Mouse (Mus musculus): Measurements from ENCODE around the gene Fam186a.

DNA sequence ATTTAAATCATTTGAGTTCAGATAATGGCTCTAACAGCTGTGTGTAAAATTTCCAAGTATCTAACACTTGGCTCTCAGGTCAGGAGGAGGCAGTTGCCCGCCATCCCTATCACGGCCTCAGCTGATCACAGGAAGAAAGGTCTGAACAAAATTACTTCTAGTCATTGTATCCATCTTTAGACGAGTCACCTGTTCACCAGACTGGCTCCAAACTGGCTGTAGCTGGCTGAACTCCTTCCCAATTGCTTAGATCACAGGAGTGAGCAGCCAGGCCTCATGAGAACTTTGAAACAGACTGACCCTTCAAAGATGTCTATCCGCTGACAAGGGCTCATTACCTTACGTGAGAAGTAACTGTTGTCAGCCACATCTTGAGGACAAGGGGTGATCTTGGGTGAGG is 63.6 kb downstream of the Fam186a start:
- no peak for TF ChIP-seq USF1 (IDR thresholded peaks at IDR 0.05; ENCODE audit: low read depth)
- no peak for TF ChIP-seq MYOG (IDR thresholded peaks at IDR 0.05; ENCODE audit: control insufficient read depth, extremely low read depth, insufficient read length)
